Mouse (Mus musculus) macrophage (primary cell): ENCODE results near the gene Narfl. TPM values are rescaled to one million over a fixed set of nuclear protein-coding genes. Genes with fewer than 3 reads are reported as not detected.
A peak's percentile ranks its signal among the peaks of the same experiment; 100 is the strongest.
"Not testable (repeated sequence)": the region's sequence is repeated elsewhere in the genome, so short reads cannot be mapped to it uniquely, and the experiment has no call there.

Experiments used
- H3K27ac ChIP-seq: fragments of 350-480 bp; formaldehyde crosslinking; 2 replicates; pipeline ENCODE4 v1.9.0; 2021
- H3K36me3 ChIP-seq: fragments of 350-480 bp; formaldehyde crosslinking; 2 replicates; pipeline ENCODE4 v1.9.0; 2021; ENCODE audit errors: inconsistent target
- H3K4me3 ChIP-seq: fragments of 350-480 bp; formaldehyde crosslinking; 2 replicates; pipeline ENCODE4 v1.9.0; 2021; ENCODE audit errors: inconsistent target
- H3K79me2 ChIP-seq: fragments of 350-480 bp; formaldehyde crosslinking; 2 replicates; pipeline ENCODE4 v1.9.0; 2021; ENCODE audit errors: inconsistent target
- WGBS: methylation state at CpG from one replicate; pipeline ENCODE4 v1.1.7; 2026; ENCODE audit warnings: inconsistent platforms; ENCODE audit not compliant: missing documents; 5-methylcytosine and 5-hydroxymethylcytosine counted together
- polyA plus RNA-seq: library from polyadenylated mRNA; stranded (reverse); fragments of 250-400 nt; gene quantifications from 3 replicates; pipeline ENCODE4 v1.2.4, GENCODE M21; 2018; ENCODE audit warnings: inconsistent platforms

Gene Narfl
- polyA plus RNA-seq, 1 experiment from 2014 or later, result 19.4 TPM

- no peak overlapping the region for H3K27ac ChIP-seq
- H3K4me3 ChIP-seq, result no peak overlapping the region
- H3K36me3 ChIP-seq, result no peaks in the 10 kb centered on the region
- H3K79me2 ChIP-seq, result no peaks in the 10 kb centered on the region
- WGBS, result 15% methylated on average over 10 of the region's 10 CpGs
Measured at GRCm38 (mm10) chr17:25802825-25803517, 29.4 kb downstream of the Narfl start.

DNA sequence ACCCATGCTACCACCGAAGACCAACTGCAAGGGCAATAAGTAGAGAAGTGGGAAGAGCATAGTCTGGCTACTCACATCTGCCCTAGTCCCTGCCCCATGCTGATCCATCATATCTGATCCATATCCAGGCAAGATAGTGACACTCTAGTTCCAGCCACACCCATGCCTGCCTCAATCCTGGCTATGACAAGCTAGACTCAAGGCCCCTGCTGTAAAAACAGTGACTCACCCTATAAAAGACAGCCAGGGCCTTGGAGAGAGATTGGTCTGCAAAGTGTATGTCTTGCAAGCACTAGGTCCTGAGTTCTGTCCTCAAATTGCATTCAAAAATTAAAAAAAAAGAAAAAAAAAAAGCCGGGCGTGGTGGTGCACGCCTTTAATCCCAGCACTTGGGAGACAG, 32.9 kb downstream of the Narfl start:
- 79% methylated on average over 2 of the region's 4 CpGs for WGBS
- no peak overlapping the region for H3K27ac ChIP-seq

DNA sequence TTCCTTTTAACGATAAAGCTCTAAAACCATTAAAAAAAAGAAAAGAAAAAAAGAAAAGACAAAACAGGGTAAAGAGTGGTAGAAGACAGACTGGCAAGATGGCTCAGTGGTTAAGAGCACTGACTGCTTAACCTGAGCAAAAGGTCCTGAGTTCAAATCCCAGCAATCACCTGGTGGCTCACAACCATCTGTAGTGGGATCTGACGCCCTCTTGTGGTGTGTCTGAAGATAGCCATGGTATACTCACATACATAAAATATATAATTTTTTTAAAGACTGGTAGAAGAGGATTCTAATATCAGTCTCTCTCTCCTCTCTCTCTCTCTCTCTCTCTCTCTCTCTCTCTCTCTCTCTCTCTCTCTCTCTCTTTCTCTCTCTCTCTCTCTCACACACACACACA, 33.9 kb downstream of the Narfl start:
- WGBS, result 42% methylated on average over 2 of the region's 2 CpGs
- not testable (repeated sequence) for H3K79me2 ChIP-seq, H3K4me3 ChIP-seq, H3K36me3 ChIP-seq, H3K27ac ChIP-seq

More for the DNA sequence above, 32.9 kb downstream of the Narfl start:
- H3K36me3 ChIP-seq, result no peaks in the 10 kb centered on the region
- H3K4me3 ChIP-seq, result no peak overlapping the region
- H3K79me2 ChIP-seq, result no peaks in the 10 kb centered on the region

DNA sequence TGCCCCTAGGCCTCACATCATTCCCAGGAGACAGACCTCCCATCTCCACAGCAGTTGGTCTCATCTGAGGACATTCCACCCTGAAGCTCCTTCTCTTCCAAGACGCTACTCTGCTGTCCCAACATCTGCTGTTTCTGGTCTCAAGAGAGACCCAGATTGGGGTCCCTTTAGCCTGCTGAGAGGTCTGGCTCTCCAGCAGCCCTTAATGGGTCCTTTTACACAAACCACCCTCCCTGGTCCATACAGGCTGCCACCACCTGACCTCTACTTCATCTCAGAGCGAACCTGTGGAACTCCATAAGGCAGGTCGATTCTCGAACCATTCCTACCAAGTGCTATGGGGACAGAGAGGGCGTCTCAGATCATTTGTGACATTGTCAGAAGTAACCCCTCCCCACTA, 34.5 kb downstream of the Narfl start:
- 59% methylated on average over 5 of the region's 5 CpGs for WGBS
- no peaks in the 10 kb centered on the region for H3K79me2 ChIP-seq
- H3K4me3 ChIP-seq, result no peak overlapping the region
- no peaks in the 10 kb centered on the region for H3K36me3 ChIP-seq
- no peak overlapping the region for H3K27ac ChIP-seq

- no peak within 1 kb of the TSS for H3K4me3 ChIP-seq
- no peaks in the 10 kb centered on the region for H3K36me3 ChIP-seq
- H3K27ac ChIP-seq, result no peak within 1 kb of the TSS
- WGBS, result under 1% methylated on average over 82 of the region's 100 CpGs
- H3K79me2 ChIP-seq, result no peaks in the 10 kb centered on the region
Measured at GRCm38 (mm10) chr17:25808789-25809605, 35.4 kb downstream of the Narfl start, which contains the start of gene Fbxl16. Fbxl16 (plus strand) TSS chr17:25809085.

- no peak overlapping the region for H3K27ac ChIP-seq
- WGBS, result 16% methylated on average over 25 of the region's 25 CpGs
- H3K4me3 ChIP-seq, result no peak overlapping the region
- H3K79me2 ChIP-seq, result no peaks in the 10 kb centered on the region
- H3K36me3 ChIP-seq, result no peaks in the 10 kb centered on the region
Measured at GRCm38 (mm10) chr17:25809606-25810340, 36.2 kb downstream of the Narfl start.

- Histone ChIP-seq H3K79me2 (no peaks in the 10 kb centered on the region), H3K36me3 (no peaks in the 10 kb centered on the region), H3K27ac (no peak overlapping the region), H3K4me3 (no peak overlapping the region)
- WGBS, result 66% methylated on average over 4 of the region's 4 CpGs
Measured at GRCm38 (mm10) chr17:25810890-25811289, 37.3 kb downstream of the Narfl start.

DNA sequence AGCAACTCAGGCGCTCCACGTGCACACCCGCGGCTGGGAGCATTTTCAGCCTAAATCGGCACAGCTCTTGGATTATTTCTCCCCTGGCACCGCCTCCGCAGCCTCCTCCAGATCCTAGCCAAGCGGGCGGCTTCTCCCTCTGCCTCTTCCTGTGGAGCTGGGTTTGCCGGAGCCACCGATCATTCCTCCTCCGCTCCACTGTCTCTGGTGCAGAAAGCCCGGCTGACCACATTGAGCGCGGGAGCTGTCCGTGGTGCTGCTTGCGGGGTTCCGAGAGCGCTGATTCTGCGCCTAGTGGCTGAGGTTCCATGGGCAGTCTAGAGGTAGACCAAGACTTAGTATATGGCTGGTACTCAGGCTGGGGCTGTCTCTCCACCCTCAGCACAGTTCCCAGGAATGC, 39.9 kb downstream of the Narfl start:
- Histone ChIP-seq H3K36me3 (no peaks in the 10 kb centered on the region), H3K27ac (no peak overlapping the region), H3K79me2 (no peaks in the 10 kb centered on the region), H3K4me3 (no peak overlapping the region)
- 2% methylated on average over 17 of the region's 20 CpGs for WGBS

DNA sequence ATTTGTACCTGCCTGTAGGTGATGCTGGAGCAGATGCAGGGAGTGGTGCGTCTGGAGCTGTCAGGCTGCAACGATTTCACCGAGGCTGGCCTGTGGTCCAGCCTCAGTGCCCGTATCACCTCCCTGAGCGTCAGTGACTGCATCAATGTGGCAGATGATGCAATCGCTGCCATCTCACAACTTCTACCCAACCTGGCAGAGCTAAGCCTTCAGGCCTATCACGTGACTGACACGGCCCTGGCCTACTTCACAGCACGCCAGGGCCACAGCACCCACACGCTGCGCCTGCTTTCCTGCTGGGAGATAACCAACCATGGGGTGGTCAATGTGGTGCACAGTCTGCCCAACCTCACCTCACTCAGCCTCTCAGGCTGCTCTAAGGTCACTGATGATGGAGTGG, 44.1 kb downstream of the Narfl start:
- H3K4me3 ChIP-seq, result no peak overlapping the region
- 72% methylated on average over 11 of the region's 11 CpGs for WGBS
- no peaks in the 10 kb centered on the region for H3K36me3 ChIP-seq
- H3K27ac ChIP-seq, result no peak overlapping the region
- H3K79me2 ChIP-seq, result no peaks in the 10 kb centered on the region

DNA sequence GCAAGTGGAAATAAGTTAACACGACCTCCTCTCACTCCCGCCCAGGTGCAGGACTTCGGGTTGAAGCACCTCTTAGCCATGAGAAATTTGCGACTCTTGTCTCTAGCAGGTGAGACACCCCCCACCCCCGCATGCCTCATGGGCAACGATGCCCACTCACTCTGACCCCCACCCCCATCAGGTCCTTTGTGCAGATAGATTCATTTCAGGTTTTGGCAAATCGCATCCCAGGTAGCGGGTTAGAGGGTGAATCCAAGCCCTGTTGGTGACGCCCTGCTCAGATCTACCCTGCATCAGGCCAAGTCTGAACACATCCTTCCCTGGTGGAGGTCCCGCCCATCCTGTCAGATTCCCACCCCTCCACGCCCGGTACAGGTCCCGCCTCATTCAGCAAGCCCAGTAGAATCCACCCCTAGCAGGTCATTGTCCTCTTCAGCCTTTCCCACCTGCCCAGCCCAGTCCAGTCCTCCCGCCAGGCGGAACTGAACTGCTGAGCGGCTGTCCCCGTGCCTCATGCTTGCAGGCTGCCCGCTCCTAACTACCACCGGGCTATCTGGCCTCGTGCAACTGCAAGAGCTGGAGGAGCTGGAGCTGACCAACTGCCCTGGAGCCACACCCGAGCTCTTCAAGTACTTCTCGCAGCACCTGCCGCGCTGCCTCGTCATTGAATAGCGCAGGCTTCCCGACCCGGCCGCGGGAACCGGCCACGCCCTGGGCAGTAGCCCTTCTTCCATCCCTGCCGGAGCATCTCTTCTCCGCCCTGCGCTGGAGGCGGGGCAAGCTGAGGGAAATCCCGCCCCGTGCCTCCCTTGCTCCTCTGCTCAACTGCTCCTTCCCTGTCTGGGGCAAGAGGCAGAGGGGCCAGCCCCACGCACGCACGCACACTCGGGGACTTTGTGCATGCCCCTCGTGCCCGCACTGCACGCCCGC, 45.5 kb downstream of the Narfl start:
- peaks cover 6% of the 10 kb centered on the region; the same call in 1 of the 2 replicates for H3K79me2 ChIP-seq
- no peak overlapping the region for H3K27ac ChIP-seq
- no peaks in the 10 kb centered on the region for H3K36me3 ChIP-seq
- H3K4me3 ChIP-seq, result no peak overlapping the region
- WGBS, result 10% methylated on average over 44 of the region's 46 CpGs

- Histone ChIP-seq H3K27ac (peak within 1 kb of the TSS; percentile 55), H3K79me2 (peaks cover 24% of the 10 kb centered on the region; the same call in 1 of the 2 replicates), H3K36me3 (peaks cover 20% of the 10 kb centered on the region; the same call in 1 of the 2 replicates), H3K4me3 (peak within 1 kb of the TSS; percentile 93)
- WGBS, result under 1% methylated on average over 18 of the region's 18 CpGs
Measured at GRCm38 (mm10) chr17:25823452-25823851, 49.9 kb downstream of the Narfl start, which contains the start of gene Wdr24. Wdr24 (plus strand) TSS chr17:25823627.

DNA sequence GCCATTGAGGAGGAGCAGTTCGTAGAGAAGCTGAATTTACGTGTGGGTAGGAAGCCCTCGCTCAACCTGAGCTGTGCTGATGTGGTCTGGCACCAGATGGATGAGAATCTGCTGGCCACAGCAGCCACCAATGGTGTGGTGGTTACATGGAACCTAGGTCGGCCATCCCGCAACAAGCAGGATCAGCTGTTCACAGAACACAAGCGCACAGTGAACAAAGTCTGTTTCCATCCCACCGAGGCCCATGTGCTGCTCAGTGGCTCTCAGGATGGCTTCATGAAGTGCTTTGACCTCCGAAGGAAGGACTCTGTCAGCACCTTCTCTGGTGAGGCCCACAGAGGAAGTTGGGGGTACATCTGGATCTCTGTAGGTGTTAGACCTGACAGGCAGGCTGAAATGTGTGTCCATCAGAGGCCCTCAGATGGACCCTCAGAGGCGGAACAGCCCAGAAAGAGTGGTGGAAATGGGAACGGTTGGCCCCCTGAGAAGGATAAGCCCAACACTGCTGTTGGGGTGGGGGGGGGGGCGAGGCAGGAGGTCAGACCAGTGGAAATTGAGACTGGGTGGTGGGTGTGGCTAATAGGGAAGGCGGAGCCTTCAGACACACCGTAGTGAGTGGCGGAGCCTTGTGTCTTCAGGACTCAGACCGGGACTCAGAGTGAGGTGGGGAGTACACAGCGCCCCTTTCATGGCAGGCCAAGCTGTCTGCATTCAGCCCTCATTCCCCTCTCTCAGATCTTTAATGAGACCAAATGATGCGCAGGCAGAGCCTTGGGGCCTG, 51.0 kb downstream of the Narfl start:
- H3K4me3 ChIP-seq, result peak overlapping the region; percentile 93
- no peak overlapping the region for H3K27ac ChIP-seq
- H3K36me3 ChIP-seq, result peaks cover 20% of the 10 kb centered on the region; the same call in 1 of the 2 replicates
- H3K79me2 ChIP-seq, result peaks cover 31% of the 10 kb centered on the region; the same call in 1 of the 2 replicates
- 87% methylated on average over 15 of the region's 17 CpGs for WGBS

GRCm38 (mm10) chr17:25825311-25825710, 51.7 kb downstream of the Narfl start:
- H3K27ac ChIP-seq, result no peak overlapping the region
- WGBS, result 98% methylated on average over 6 of the region's 6 CpGs
- H3K79me2 ChIP-seq, result peaks cover 38% of the 10 kb centered on the region
- H3K4me3 ChIP-seq, result no peak overlapping the region
- H3K36me3 ChIP-seq, result peaks cover 20% of the 10 kb centered on the region; the same call in 1 of the 2 replicates
